ENCODE assay signal across 13 mouse cellular contexts in genomic region chr16:4648416-4649023, GRCm38 (mm10). TPM values are rescaled to one million over a fixed set of nuclear protein-coding genes. Genes with fewer than 3 reads are reported as not detected.
A peak's percentile ranks its signal among the peaks of the same experiment; 100 is the strongest.
DNase-seq lines count a peak whose midpoint lies in the region; TF ChIP-seq lines count a peak whose summit lies in the region.
"Had no signal": no experiment of that assay in that cellular context is flagged by ENCODE, and none has a peak within 500 bp of the region (broad histone marks: within the 10 kb centered on the region; RNA-seq: fewer than 3 reads in every experiment).

No protein-coding gene starts in this region.

- H3K4me3 ChIP-seq in ES-Bruce4 (ENCODE audit: low read depth, low read length) = peak overlapping the region; percentile 10
- no peak overlapping the region for H3K4me3 ChIP-seq in limb, embryonic 10.5 days
- H3K4me3 ChIP-seq: heart, embryonic 15.5 days; liver, embryonic 13.5 days had no signal

- TF ChIP-seq POLR2A in ES-Bruce4 (IDR thresholded peaks at IDR 0.05; ENCODE audit: insufficient read depth, low read length) = no peak

- no peaks in the 10 kb centered on the region for H3K27me3 ChIP-seq in ES-Bruce4 (ENCODE audit: control insufficient read depth, insufficient read depth, low read length, poor library complexity, severe bottlenecking)
- H3K27me3 ChIP-seq in limb, embryonic 10.5 days (ENCODE audit: low read depth, poor library complexity, severe bottlenecking) = no peaks in the 10 kb centered on the region
- H3K27me3 ChIP-seq: heart, embryonic 15.5 days; liver, embryonic 13.5 days had no signal

- WGBS in limb, embryonic 10.5 days = 91% methylated on average over 28 of the region's 28 CpGs

- H3K36me3 ChIP-seq in ES-Bruce4 (ENCODE audit: control insufficient read depth, insufficient read depth, low read length, poor library complexity, severe bottlenecking) = no peaks in the 10 kb centered on the region
- peaks cover 99% of the 10 kb centered on the region for H3K36me3 ChIP-seq in limb, embryonic 10.5 days

- H3K4me1 ChIP-seq in ES-Bruce4 (ENCODE audit: control insufficient read depth, insufficient read depth, low read length) = no peaks in the 10 kb centered on the region
- H3K4me1 ChIP-seq in limb, embryonic 10.5 days = peaks cover 100% of the 10 kb centered on the region

- H3K9me3 ChIP-seq in ES-Bruce4 (replicated peaks; ENCODE audit: control insufficient read depth, insufficient read depth, low read length, poor library complexity, severe bottlenecking) = no peaks in the 10 kb centered on the region
- H3K9me3 ChIP-seq in limb, embryonic 10.5 days (replicated peaks) = no peaks in the 10 kb centered on the region
- H3K9me3 ChIP-seq: G1E; heart, embryonic 15.5 days; liver, embryonic 13.5 days had no signal

- no peak overlapping the region for H3K27ac ChIP-seq in ES-Bruce4 (ENCODE audit: insufficient read depth, low read length)
- H3K27ac ChIP-seq in limb, embryonic 10.5 days = peak overlapping the region; percentile 95
- H3K27ac ChIP-seq: liver, embryonic 13.5 days had no signal

- TF ChIP-seq CTCF in ES-Bruce4 (IDR thresholded peaks at IDR 0.05; ENCODE audit: low read depth, low read length) = no peak

- TF ChIP-seq EP300 in ES-Bruce4 (IDR thresholded peaks at IDR 0.05; ENCODE audit: insufficient read depth, low read depth, low read length) = no peak

- H3K9ac ChIP-seq in ES-Bruce4 (ENCODE audit: low read depth, poor library complexity, severe bottlenecking) = no peak overlapping the region
- H3K9ac ChIP-seq: liver, embryonic 13.5 days had no signal

- peak; percentile 81 for DNase-seq in kidney, adult 11 months
- no peak for DNase-seq in kidney, postnatal 10 days
- peak; percentile 44 for DNase-seq in R1 (ENCODE audit: low read depth, low spot score)
- DNase-seq in limb, embryonic 10.5 days (ENCODE audit: low spot score) = no peak
- DNase-seq in adrenal gland, adult (ENCODE audit: inconsistent age in 2 of 2, low spot score in 1 of 2) = no peak
- DNase-seq in right cerebral cortex, adult 2 months (ENCODE audit: low spot score in 2 of 2) = no peak
- DNase-seq: cerebellum, postnatal 36 days; layer of hippocampus, postnatal 36 days; liver, embryonic 13.5 days; lung, postnatal 36 days had no signal

RNA-seq across cellular contexts. Expression of gene Dnaja3, which starts 8.7 kb away (rescaled TPM):
- polyA plus RNA-seq in ES-Bruce4 (2011; ENCODE audit: insufficient read depth, insufficient read length, low read depth, missing spikeins) = 55.8 and 55.9 TPM in 2 replicates
- polyA plus RNA-seq in limb, embryonic 10.5 days (2016; fragmentation: Nextera tagmentation; extraction: Ambion mirVana) = 64.1 and 70.2 TPM in 2 replicates

RNA-seq across cellular contexts. Expression of gene Vasn, which starts 8.8 kb away (rescaled TPM):
- polyA plus RNA-seq in ES-Bruce4 (2011; ENCODE audit: insufficient read depth, insufficient read length, low read depth, missing spikeins) = 6.2 and 7.9 TPM in 2 replicates
- polyA plus RNA-seq in limb, embryonic 10.5 days (2016; fragmentation: Nextera tagmentation; extraction: Ambion mirVana) = 22.5 and 28.3 TPM in 2 replicates

RNA-seq across cellular contexts. Expression of gene Pam16, which starts 23.7 kb away (rescaled TPM):
- polyA plus RNA-seq in ES-Bruce4 (2011; ENCODE audit: insufficient read depth, insufficient read length, low read depth, missing spikeins) = 34.8 and 39.5 TPM in 2 replicates
- 108 and 113 TPM in 2 replicates for polyA plus RNA-seq in limb, embryonic 10.5 days (2016; fragmentation: Nextera tagmentation; extraction: Ambion mirVana)

RNA-seq across cellular contexts. Expression of gene Coro7, which starts 31.1 kb away (rescaled TPM):
- 31.2 and 36.1 TPM in 2 replicates for polyA plus RNA-seq in ES-Bruce4 (2011; ENCODE audit: insufficient read depth, insufficient read length, low read depth, missing spikeins)
- 21.8 and 22.9 TPM in 2 replicates for polyA plus RNA-seq in limb, embryonic 10.5 days (2016; fragmentation: Nextera tagmentation; extraction: Ambion mirVana)

RNA-seq across cellular contexts. Expression of gene Glis2, which starts 54.0 kb away (rescaled TPM):
- polyA plus RNA-seq in ES-Bruce4 (2011; ENCODE audit: insufficient read depth, insufficient read length, low read depth, missing spikeins) = 31.2 and 34.8 TPM in 2 replicates
- 27.0 and 30.7 TPM in 2 replicates for polyA plus RNA-seq in limb, embryonic 10.5 days (2016; fragmentation: Nextera tagmentation; extraction: Ambion mirVana)

Comparison
In these comparisons a context has a peak if more than half of its experiments do, and no peak if none do; other contexts are left out.
1. DNase-seq: peak in kidney, adult 11 months (single experiment) and R1 (single experiment); none in kidney, postnatal 10 days (single experiment), limb, embryonic 10.5 days (single experiment), adrenal gland, adult (0 of 2) and right cerebral cortex, adult 2 months (0 of 2).